Mouse (Mus musculus): Measurements from ENCODE around the gene Wdr92. TPM values are rescaled to one million over a fixed set of nuclear protein-coding genes. Genes with fewer than 3 reads are reported as not detected.

Wdr92 gene
- polyA plus RNA-seq, 2 experiments: 6.2 to 12.1 TPM

DNA sequence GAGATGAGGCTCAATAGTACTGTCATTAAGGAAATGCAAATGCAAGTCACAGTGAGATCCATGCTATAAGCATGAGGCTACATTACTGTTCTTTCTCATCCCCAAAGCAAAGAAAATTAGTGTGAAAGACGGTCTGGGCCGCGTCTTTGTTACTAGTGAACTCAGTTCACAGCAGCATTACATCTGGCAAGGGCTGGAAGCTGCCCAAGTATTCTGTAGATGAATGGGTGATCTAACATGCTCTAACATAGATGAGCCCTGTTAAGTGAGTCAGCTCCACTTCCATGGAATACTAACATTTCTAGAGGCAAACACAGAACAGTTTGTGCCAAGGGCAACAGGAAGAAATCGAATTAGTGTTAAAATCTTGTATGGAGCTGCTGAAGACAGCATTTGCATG is 19.0 kb downstream of the Wdr92 start:
- Histone ChIP-seq H3K9ac (replicated peaks) (no peak overlapping the region), H3K4me3 (ENCODE audit: insufficient read depth in 1 of 2, low read depth in 2 of 2, low read length in 2 of 2) (no peak overlapping the region), H3K4me2 (ENCODE audit: low read depth) (no peak overlapping the region), H3K36me3 (replicated peaks; ENCODE audit: control insufficient read depth, insufficient read depth, low read depth) (peaks cover 7% of the 10 kb centered on the region), H3K4me1 (replicated peaks; ENCODE audit: control insufficient read depth in 2 of 2, insufficient read depth in 2 of 2, low read length in 1 of 2) (no peaks in the 10 kb centered on the region), H3K9me3 (ENCODE audit: control insufficient read depth, low read length) (no peaks in the 10 kb centered on the region), H3K27ac (no peak overlapping the region), H3K27me3 (ENCODE audit: control insufficient read depth, insufficient read depth, low read length) (no peaks in the 10 kb centered on the region)
- ATAC-seq (ENCODE audit: insufficient read depth): no peak
- TF ChIP-seq EP300 (IDR thresholded peaks at IDR 0.05; ENCODE audit: low read depth) (no peak), CTCF (IDR thresholded peaks at IDR 0.05; ENCODE audit: low read depth) (no peak)
- DNase-seq (ENCODE audit: low read depth in 3 of 3, low spot score in 3 of 3): no peak
- 88% methylated on average over 4 of the region's 4 CpGs for WGBS (ENCODE audit: insufficient replicate concordance)

DNA sequence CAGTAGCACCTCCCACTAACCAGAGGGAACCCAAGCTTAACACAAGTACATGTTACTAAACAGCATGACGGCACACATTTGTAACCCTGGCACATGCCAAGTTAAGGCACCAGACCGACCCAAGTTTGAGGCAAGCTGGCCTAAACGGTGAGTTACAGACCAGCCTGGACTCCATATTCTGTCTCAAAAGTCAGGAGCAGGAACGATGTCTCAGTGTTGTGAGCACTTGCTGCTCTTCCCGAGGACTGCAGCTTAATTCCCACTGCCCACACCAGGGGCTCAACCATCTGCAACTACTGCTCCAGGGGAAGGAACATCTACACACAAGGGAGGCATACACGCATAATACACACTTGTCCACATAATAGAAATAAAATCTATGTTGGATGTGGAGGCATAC is 20.6 kb downstream of the Wdr92 start:
- Histone ChIP-seq H3K27ac (no peak overlapping the region), H3K4me2 (ENCODE audit: low read depth) (no peak overlapping the region), H3K27me3 (ENCODE audit: control insufficient read depth, insufficient read depth, low read length) (no peaks in the 10 kb centered on the region), H3K9me3 (ENCODE audit: control insufficient read depth, low read length) (no peaks in the 10 kb centered on the region), H3K4me3 (ENCODE audit: insufficient read depth in 1 of 2, low read depth in 2 of 2, low read length in 2 of 2) (no peak overlapping the region), H3K9ac (replicated peaks) (no peak overlapping the region), H3K36me3 (replicated peaks; ENCODE audit: control insufficient read depth, insufficient read depth, low read depth) (peaks cover 7% of the 10 kb centered on the region), H3K4me1 (replicated peaks; ENCODE audit: control insufficient read depth in 2 of 2, insufficient read depth in 2 of 2, low read length in 1 of 2) (no peaks in the 10 kb centered on the region)
- 79% methylated on average over 6 of the region's 6 CpGs for WGBS (ENCODE audit: insufficient replicate concordance)
- TF ChIP-seq EP300 (IDR thresholded peaks at IDR 0.05; ENCODE audit: low read depth): no peak
- TF ChIP-seq CTCF (IDR thresholded peaks at IDR 0.05; ENCODE audit: low read depth): no peak
- DNase-seq (ENCODE audit: low read depth in 3 of 3, low spot score in 3 of 3): no peak
- ATAC-seq (ENCODE audit: insufficient read depth): no peak

DNA sequence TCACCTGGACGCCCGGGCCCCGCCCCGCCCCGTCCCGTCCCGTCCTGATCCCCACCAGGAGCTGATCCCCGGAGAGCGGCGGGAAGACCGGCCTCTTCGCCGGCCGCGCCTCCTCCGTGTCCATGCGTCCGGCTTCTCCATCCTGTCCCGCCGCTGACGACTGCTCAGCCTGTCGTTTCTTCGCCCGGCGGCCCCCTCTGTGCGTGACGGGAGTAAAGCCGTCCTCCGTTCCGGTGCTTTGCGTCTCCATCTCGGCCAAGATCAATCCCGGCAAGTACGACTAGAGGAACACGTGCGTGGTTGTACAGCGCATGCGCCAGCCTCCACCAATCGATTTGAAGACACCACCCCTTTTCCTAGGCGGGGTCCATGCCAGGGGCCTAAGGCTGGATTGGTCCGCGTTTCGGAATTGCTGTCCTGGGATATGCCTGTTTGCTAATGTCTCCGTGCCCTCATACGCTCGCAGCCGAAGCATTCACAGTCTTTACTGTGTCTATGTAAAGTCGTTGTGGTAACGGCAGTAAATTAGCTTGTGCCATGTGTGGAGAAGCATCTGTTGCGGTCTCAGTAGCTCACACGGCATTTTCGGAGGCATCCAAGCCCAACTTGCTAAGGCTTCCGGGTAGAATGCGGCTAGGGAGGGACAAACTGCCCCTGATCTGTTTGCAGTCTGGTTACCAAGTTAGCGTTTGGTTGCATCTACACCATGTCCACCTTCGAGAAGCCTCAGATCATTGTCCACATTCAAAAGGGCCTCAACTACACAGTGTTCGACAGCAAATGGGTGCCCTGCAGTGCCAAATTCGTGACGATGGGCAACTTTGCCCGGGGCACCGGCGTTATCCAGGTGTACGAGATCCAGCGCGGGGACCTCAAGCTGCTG is 29.6 kb downstream of the Wdr92 start, which contains the start of gene Pno1:
Pno1 (minus strand) TSS at position 311 of the 883 bp plus-strand sequence.
- Histone ChIP-seq H3K9me3 (ENCODE audit: control insufficient read depth, low read length) (no peaks in the 10 kb centered on the region), H3K4me3 (ENCODE audit: insufficient read depth in 1 of 2, low read depth in 2 of 2, low read length in 2 of 2) (peak within 1 kb of the TSS; percentile 92 to 98), H3K36me3 (replicated peaks; ENCODE audit: control insufficient read depth, insufficient read depth, low read depth) (peaks cover 11% of the 10 kb centered on the region), H3K4me2 (ENCODE audit: low read depth) (peak within 1 kb of the TSS; percentile 89), H3K27me3 (ENCODE audit: control insufficient read depth, insufficient read depth, low read length) (no peaks in the 10 kb centered on the region), H3K27ac (peak within 1 kb of the TSS; percentile 64), H3K4me1 (replicated peaks; ENCODE audit: control insufficient read depth in 2 of 2, insufficient read depth in 2 of 2, low read length in 1 of 2) (peaks cover 10 to 15% of the 10 kb centered on the region in 2 experiments), H3K9ac (replicated peaks) (peak within 1 kb of the TSS; percentile 85)
- WGBS (ENCODE audit: insufficient replicate concordance): under 1% methylated on average over 65 of the region's 65 CpGs
- no peak for TF ChIP-seq CTCF (IDR thresholded peaks at IDR 0.05; ENCODE audit: low read depth)
- TF ChIP-seq EP300 (IDR thresholded peaks at IDR 0.05; ENCODE audit: low read depth): peak; percentile 80
- peak; percentile 98 for ATAC-seq (ENCODE audit: insufficient read depth)
- DNase-seq (ENCODE audit: low read depth in 3 of 3, low spot score in 3 of 3): peak; percentile 93 to 95 (median 94)

DNA sequence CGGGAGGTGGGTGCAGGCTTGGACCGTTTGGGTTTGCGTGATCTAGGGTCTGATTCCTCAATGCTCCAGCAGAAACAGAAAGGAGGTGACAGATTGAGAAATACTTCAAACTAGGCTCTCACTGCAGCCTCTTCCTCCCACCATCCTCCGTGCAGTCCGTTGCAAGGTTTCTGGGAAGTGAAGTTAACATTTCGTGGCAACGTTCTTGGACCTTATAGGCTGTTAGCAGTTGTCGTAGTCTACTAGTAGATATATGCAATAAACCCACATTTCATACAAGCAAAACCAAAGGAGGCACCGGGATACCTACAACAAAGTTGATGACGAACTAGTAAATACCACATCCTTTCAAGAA is 30.2 kb downstream of the Wdr92 start:
- Histone ChIP-seq H3K27ac (peak overlapping the region; percentile 64), H3K4me2 (ENCODE audit: low read depth) (peak overlapping the region; percentile 89), H3K27me3 (ENCODE audit: control insufficient read depth, insufficient read depth, low read length) (no peaks in the 10 kb centered on the region), H3K4me1 (replicated peaks; ENCODE audit: control insufficient read depth in 2 of 2, insufficient read depth in 2 of 2, low read length in 1 of 2) (peaks cover 10 to 15% of the 10 kb centered on the region in 2 experiments), H3K9ac (replicated peaks) (peak overlapping the region; percentile 85), H3K36me3 (replicated peaks; ENCODE audit: control insufficient read depth, insufficient read depth, low read depth) (peaks cover 11% of the 10 kb centered on the region), H3K9me3 (ENCODE audit: control insufficient read depth, low read length) (no peaks in the 10 kb centered on the region), H3K4me3 (ENCODE audit: insufficient read depth in 1 of 2, low read depth in 2 of 2, low read length in 2 of 2) (peak overlapping the region; percentile 92 to 98)
- DNase-seq (ENCODE audit: low read depth in 3 of 3, low spot score in 3 of 3) (peak in 1 of 3 experiments; percentile 14), ATAC-seq (ENCODE audit: insufficient read depth) (peak; percentile 2)
- WGBS (ENCODE audit: insufficient replicate concordance): 1% methylated on average over 10 of the region's 10 CpGs
- TF ChIP-seq EP300 (IDR thresholded peaks at IDR 0.05; ENCODE audit: low read depth) (no peak), CTCF (IDR thresholded peaks at IDR 0.05; ENCODE audit: low read depth) (no peak)

DNA sequence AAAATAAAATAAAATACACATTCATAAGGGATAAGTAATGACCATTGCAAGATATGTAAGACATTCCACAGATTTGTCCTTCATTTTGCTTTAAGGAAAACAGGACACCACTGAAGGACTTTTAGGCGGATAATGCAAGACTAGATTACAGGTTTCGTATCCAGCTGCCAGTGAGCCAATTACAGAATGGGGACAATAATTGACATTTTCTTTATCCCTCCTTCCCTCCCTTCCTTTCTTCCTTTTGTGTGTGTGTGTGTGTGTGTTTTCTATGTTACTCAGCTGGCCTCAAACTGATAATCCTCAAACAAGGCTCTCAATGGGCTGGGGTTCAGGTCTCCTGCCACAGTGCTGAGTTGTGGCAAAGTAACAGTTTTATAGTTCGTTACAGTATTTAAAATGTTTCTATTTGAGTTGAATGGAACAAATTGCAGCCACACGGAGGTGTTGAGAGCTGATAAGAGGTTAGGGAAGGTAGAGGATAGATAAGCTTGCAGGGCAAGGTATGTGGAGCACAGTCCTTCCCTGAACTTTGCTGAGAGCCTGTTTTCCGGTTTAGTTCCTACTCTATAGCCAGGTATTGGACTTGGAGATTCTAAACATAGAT is 31.1 kb downstream of the Wdr92 start:
- WGBS (ENCODE audit: insufficient replicate concordance): 9% methylated on average over 5 of the region's 5 CpGs
- Histone ChIP-seq H3K4me3 (ENCODE audit: insufficient read depth in 1 of 2, low read depth in 2 of 2, low read length in 2 of 2) (peak overlapping the region; percentile 92 to 98), H3K27me3 (ENCODE audit: control insufficient read depth, insufficient read depth, low read length) (no peaks in the 10 kb centered on the region), H3K9ac (replicated peaks) (peak overlapping the region; percentile 85), H3K27ac (peak overlapping the region; percentile 26), H3K9me3 (ENCODE audit: control insufficient read depth, low read length) (no peaks in the 10 kb centered on the region), H3K4me2 (ENCODE audit: low read depth) (peak overlapping the region; percentile 89), H3K4me1 (replicated peaks; ENCODE audit: control insufficient read depth in 2 of 2, insufficient read depth in 2 of 2, low read length in 1 of 2) (peaks cover 10 to 15% of the 10 kb centered on the region in 2 experiments), H3K36me3 (replicated peaks; ENCODE audit: control insufficient read depth, insufficient read depth, low read depth) (peaks cover 8% of the 10 kb centered on the region)
- ATAC-seq (ENCODE audit: insufficient read depth): peak; percentile 11; the same call in 1 of the 2 replicates
- TF ChIP-seq EP300 (IDR thresholded peaks at IDR 0.05; ENCODE audit: low read depth): peak; percentile 61
- TF ChIP-seq CTCF (IDR thresholded peaks at IDR 0.05; ENCODE audit: low read depth): no peak
- peak; percentile 27 to 41 (median 31) for DNase-seq (ENCODE audit: low read depth in 3 of 3, low spot score in 3 of 3)
